Mouse (Mus musculus) hindbrain, embryonic 11.5 days (tissue): ENCODE measurements around the gene Dhcr7. TPM values are rescaled to one million over a fixed set of nuclear protein-coding genes. Genes with fewer than 3 reads are reported as not detected.

Experiments used
- ATAC-seq: fragments of 200-750 bp; cut with Nextera tagmentation; 2 replicates; pipeline ENCODE4 v1.8.0; 2017; ENCODE audit warnings: mild to moderate bottlenecking, moderate TSS enrichment, moderate library complexity; ENCODE audit not compliant: low FRiP score
- DNase-seq: peaks from one replicate; pipeline ENCODE4 v3.0.0-alpha.2; 2015; ENCODE audit warnings: low spot score
- H3K27ac ChIP-seq: fragments of 300-500 bp; sonication (generic); 2 replicates; pipeline ENCODE4 v1.5.1; 2014; ENCODE audit warnings: mild to moderate bottlenecking, low read depth, low read length
- H3K27me3 ChIP-seq: fragments of 300-500 bp; sonication (generic); 2 replicates; pipeline ENCODE4 v1.6.1; 2014; ENCODE audit warnings: mild to moderate bottlenecking, low read length, moderate library complexity, mixed read lengths; ENCODE audit not compliant: control insufficient read depth, insufficient read depth
- H3K36me3 ChIP-seq: fragments of 300-500 bp; sonication (generic); 2 replicates; pipeline ENCODE4 v1.6.1; 2014; ENCODE audit warnings: mild to moderate bottlenecking, low read length, moderate library complexity, mixed read lengths; ENCODE audit not compliant: control insufficient read depth, insufficient read depth
- H3K4me1 ChIP-seq: fragments of 300-500 bp; sonication (generic); replicated peaks from 2 replicates; pipeline ENCODE4 v1.6.1; 2014; ENCODE audit warnings: low read length, mixed read lengths; ENCODE audit not compliant: control insufficient read depth, insufficient read depth
- H3K4me2 ChIP-seq: fragments of 300-500 bp; sonication (generic); replicated peaks from 2 replicates; pipeline ENCODE4 v1.6.1; 2014; ENCODE audit warnings: mild to moderate bottlenecking, low read depth, low read length
- H3K4me3 ChIP-seq: fragments of 300-500 bp; sonication (generic); 2 replicates; pipeline ENCODE4 v1.5.1; 2014; ENCODE audit warnings: low read depth, low read length
- H3K9ac ChIP-seq: fragments of 300-500 bp; sonication (generic); 2 replicates; pipeline ENCODE4 v1.6.1; 2014; ENCODE audit warnings: low read depth, low read length
- H3K9me3 ChIP-seq: fragments of 300-500 bp; sonication (generic); 2 replicates; pipeline ENCODE4 v1.6.1; 2016; ENCODE audit warnings: low read length; ENCODE audit not compliant: control insufficient read depth
- WGBS: fragments of 180-500 bp; shearing (Covaris S2); extraction: QIAGEN DNeasy Blood & Tissue Kit; methylation state at CpG from one replicate; pipeline ENCODE4 v1.1.7; 2014; 5-methylcytosine and 5-hydroxymethylcytosine counted together
- polyA plus RNA-seq: library from polyadenylated mRNA; unstranded; fragments of >200 nt; fragmentation: Nextera tagmentation; extraction: Ambion mirVana; gene quantifications from 2 replicates; pipeline ENCODE4 v1.2.1, GENCODE M21; 2014

Dhcr7 gene
- polyA plus RNA-seq, 1 experiment from 2014 or later: 88.4 TPM

DNA sequence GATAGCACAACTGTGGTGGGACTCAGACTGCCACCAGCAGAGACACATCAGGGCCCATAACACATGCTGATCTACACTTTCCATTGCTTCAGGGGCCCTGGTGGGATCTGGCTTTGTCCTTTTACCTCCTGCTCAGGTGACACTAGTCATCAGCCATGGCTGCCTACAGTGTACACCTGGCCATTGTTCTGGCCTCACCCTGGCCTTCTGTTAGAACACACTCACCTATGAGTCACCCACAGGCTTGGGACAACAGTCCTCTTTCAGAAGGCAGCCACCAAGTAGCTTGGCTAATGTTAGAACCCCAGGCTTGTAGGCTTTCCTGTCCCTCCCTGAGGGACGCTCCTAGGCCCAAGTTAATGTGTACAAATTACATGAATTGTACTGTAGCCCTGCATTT lies 22.2 kb upstream of the Dhcr7 start:
- Histone ChIP-seq H3K4me2 (no peak overlapping the region), H3K36me3 (peaks cover 8% of the 10 kb centered on the region), H3K9me3 (no peaks in the 10 kb centered on the region), H3K4me1 (no peaks in the 10 kb centered on the region), H3K27ac (no peak overlapping the region), H3K27me3 (no peaks in the 10 kb centered on the region), H3K9ac (no peak overlapping the region), H3K4me3 (no peak overlapping the region)
- ATAC-seq (no peak), DNase-seq (no peak)
- WGBS: 95% methylated on average over 1 of the region's 1 CpGs

- WGBS: 88% methylated on average over 8 of the region's 8 CpGs
- no peak for ATAC-seq
Observed at GRCm38 (mm10) chr7:143801195-143802065, 21.5 kb upstream of the Dhcr7 start.

GRCm38 (mm10) chr7:143805199-143805624 lies 17.7 kb upstream of the Dhcr7 start:
- Histone ChIP-seq H3K27me3 (no peaks in the 10 kb centered on the region), H3K4me1 (no peaks in the 10 kb centered on the region), H3K36me3 (peaks cover 10% of the 10 kb centered on the region; the same call in 1 of the 2 replicates), H3K9me3 (no peaks in the 10 kb centered on the region), H3K4me2 (no peak overlapping the region), H3K27ac (no peak overlapping the region), H3K4me3 (no peak overlapping the region), H3K9ac (no peak overlapping the region)
- no peak for ATAC-seq
- WGBS: 72% methylated on average over 5 of the region's 5 CpGs
- DNase-seq: no peak

More at GRCm38 (mm10) chr7:143801195-143802065, 21.5 kb upstream of the Dhcr7 start:
- H3K4me3 ChIP-seq: no peak overlapping the region
- H3K27me3 ChIP-seq: no peaks in the 10 kb centered on the region
- no peak overlapping the region for H3K27ac ChIP-seq
- H3K36me3 ChIP-seq: peaks cover 11% of the 10 kb centered on the region
- no peak overlapping the region for H3K9ac ChIP-seq
- no peaks in the 10 kb centered on the region for H3K4me1 ChIP-seq
- no peaks in the 10 kb centered on the region for H3K9me3 ChIP-seq
- no peak overlapping the region for H3K4me2 ChIP-seq
- no peak for DNase-seq

- Histone ChIP-seq H3K4me2 (no peak overlapping the region), H3K4me1 (no peaks in the 10 kb centered on the region), H3K4me3 (no peak overlapping the region), H3K27ac (no peak overlapping the region), H3K36me3 (peaks cover 5% of the 10 kb centered on the region; the same call in 1 of the 2 replicates), H3K9me3 (no peaks in the 10 kb centered on the region), H3K9ac (no peak overlapping the region), H3K27me3 (no peaks in the 10 kb centered on the region)
- ATAC-seq (no peak), DNase-seq (peak; percentile 4)
- WGBS: 33% methylated on average over 1 of the region's 1 CpGs
Observed at GRCm38 (mm10) chr7:143808909-143809308, 14.0 kb upstream of the Dhcr7 start.

DNA sequence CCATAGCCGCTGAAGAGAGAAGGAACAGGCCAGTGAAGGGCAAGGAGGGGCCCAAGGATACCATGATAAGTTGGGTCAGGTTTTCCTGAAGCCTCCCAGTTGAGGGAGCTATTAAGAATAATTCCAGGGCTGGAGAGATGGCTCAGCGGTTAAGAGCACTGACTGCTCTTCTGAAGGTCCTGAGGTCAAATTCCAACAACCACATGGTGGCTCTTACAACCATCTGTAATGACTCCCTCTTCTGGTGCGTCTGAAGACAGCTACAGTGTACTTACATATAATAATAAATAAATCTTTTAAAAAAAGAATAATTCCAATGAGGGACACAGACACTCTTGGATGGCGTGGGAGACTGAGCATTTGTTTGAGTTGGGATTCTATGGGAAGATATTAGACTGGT lies 3.7 kb upstream of the Dhcr7 start:
- H3K9ac ChIP-seq: no peak overlapping the region
- no peak for ATAC-seq
- H3K27me3 ChIP-seq: no peaks in the 10 kb centered on the region
- no peaks in the 10 kb centered on the region for H3K4me1 ChIP-seq
- H3K9me3 ChIP-seq: no peaks in the 10 kb centered on the region
- no peak for DNase-seq
- WGBS: 86% methylated on average over 4 of the region's 4 CpGs
- H3K4me3 ChIP-seq: no peak overlapping the region
- H3K36me3 ChIP-seq: 0 out of 2 replicates have a peak, but pooled peaks cover 5% of the 10 kb centered on the region
- H3K4me2 ChIP-seq: no peak overlapping the region
- no peak overlapping the region for H3K27ac ChIP-seq

DNA sequence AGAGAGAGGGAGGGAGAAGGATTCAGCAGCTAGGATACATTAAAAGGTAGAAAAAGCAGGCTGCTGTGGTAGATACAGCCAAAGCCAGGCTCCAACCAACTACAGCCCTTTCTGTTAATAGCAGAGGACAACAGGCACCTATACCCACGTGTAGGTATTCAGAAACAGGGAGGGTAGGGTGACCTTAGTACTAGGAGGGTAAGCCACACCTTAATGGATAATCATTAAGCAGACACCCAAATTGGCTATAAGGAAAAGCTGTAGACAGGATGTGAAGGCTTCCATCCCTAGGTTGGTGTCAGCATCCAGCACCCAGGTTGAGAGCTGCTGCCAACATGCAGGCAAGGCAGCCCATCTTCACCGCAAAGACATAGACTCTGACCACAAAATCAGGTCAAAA lies 1.7 kb upstream of the Dhcr7 start:
- Histone ChIP-seq H3K9me3 (no peaks in the 10 kb centered on the region), H3K4me2 (no peak overlapping the region), H3K9ac (no peak overlapping the region), H3K27me3 (no peaks in the 10 kb centered on the region), H3K36me3 (0 out of 2 replicates have a peak, but pooled peaks cover 2% of the 10 kb centered on the region), H3K4me1 (no peaks in the 10 kb centered on the region), H3K4me3 (no peak overlapping the region), H3K27ac (no peak overlapping the region)
- DNase-seq (no peak), ATAC-seq (no peak)
- 93% methylated on average over 2 of the region's 2 CpGs for WGBS

- Histone ChIP-seq H3K27ac (peak overlapping the region; percentile 31; the same call in 1 of the 2 replicates), H3K9ac (peak overlapping the region; percentile 44; the same call in 1 of the 2 replicates), H3K4me3 (peak overlapping the region; percentile 64; the same call in 1 of the 2 replicates), H3K36me3 (no peaks in the 10 kb centered on the region), H3K4me1 (no peaks in the 10 kb centered on the region), H3K9me3 (no peaks in the 10 kb centered on the region), H3K4me2 (peak overlapping the region; percentile 86), H3K27me3 (no peaks in the 10 kb centered on the region)
- no peak for DNase-seq
- ATAC-seq: peak; percentile 53
- WGBS: 83% methylated on average over 4 of the region's 4 CpGs
Observed at GRCm38 (mm10) chr7:143823266-143823605, 291 bp downstream of the Dhcr7 start.

GRCm38 (mm10) chr7:143826985-143827384 lies 4.0 kb downstream of the Dhcr7 start:
- H3K27ac ChIP-seq: no peak overlapping the region
- WGBS: 92% methylated on average over 2 of the region's 2 CpGs
- no peak overlapping the region for H3K9ac ChIP-seq
- ATAC-seq: no peak
- no peak overlapping the region for H3K4me2 ChIP-seq
- no peaks in the 10 kb centered on the region for H3K27me3 ChIP-seq
- H3K36me3 ChIP-seq: no peaks in the 10 kb centered on the region
- H3K9me3 ChIP-seq: no peaks in the 10 kb centered on the region
- H3K4me3 ChIP-seq: no peak overlapping the region
- H3K4me1 ChIP-seq: no peaks in the 10 kb centered on the region
- DNase-seq: no peak
